Mouse (Mus musculus) bone marrow macrophage, adult 2 months (primary cell): ENCODE data around the gene Set. TPM values are rescaled to one million over a fixed set of nuclear protein-coding genes. Genes with fewer than 3 reads are reported as not detected.

Experiments used
- H3K27ac ChIP-seq: 2 replicates; pipeline ENCODE4 v1.5.1; 2012; ENCODE audit warnings: low read depth, low read length; ENCODE audit not compliant: insufficient read depth
- H3K4me1 ChIP-seq: 2 replicates; pipeline ENCODE4 v1.6.1; 2012; ENCODE audit warnings: low read length; ENCODE audit not compliant: control insufficient read depth, insufficient read depth
- H3K4me3 ChIP-seq: 2 replicates; pipeline ENCODE4 v1.5.1; 2012; ENCODE audit warnings: mild to moderate bottlenecking, low read length, moderate library complexity; ENCODE audit not compliant: insufficient read depth
- CTCF ChIP-seq: IDR thresholded peaks from 2 replicates; pipeline ENCODE4 v1.5.1; 2012; ENCODE audit warnings: low read depth, mild to moderate bottlenecking, low read length, moderate library complexity
- POLR2A ChIP-seq: IDR thresholded peaks from 2 replicates; pipeline ENCODE4 v1.6.1; 2012; ENCODE audit warnings: mild to moderate bottlenecking, low read depth, low read length, borderline replicate concordance
- polyA plus RNA-seq: library from polyadenylated mRNA; stranded (reverse); fragments of >200 nt; gene quantifications from 2 replicates; pipeline ENCODE4 v1.2.4, GENCODE M21; 2012; ENCODE audit not compliant: missing spikeins, insufficient read depth, insufficient read length

The Set gene
- 167 and 173 TPM in 2 replicates for polyA plus RNA-seq

DNA sequence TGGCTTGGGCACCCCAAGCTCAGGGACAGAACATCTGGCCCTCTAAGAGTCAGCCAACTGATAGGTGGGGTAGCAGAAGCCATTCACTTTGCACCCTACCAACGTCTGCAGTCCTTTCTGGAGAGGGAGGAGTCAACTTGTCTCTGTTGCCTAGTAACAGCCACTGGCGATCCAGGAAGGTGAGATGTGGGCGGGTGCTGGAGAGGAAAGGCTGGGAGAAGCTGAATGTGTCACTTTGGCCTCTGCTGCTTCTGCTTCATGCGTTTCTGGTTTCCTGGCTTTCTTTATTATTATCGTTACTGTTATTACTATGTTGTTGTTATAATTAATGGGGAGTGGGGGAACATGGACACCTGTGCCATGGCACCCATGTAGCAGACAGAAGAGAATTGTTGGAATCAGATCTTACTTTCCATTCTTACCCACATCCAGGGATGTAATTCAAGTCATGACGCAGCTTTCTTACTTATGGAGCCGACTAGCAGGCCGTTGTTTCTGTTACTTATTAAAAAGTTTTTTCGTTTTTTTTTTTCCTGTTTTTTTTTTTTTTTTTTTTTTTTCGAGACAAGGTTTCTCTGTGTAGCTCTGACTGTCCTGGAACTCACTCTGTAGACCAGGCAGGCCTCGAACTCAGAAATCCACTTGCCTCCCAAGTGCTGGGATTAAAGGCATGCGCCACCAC lies at the start of gene Set:
Set (plus strand) TSS at position 156 of the 682 bp plus-strand sequence.
- TF ChIP-seq POLR2A (no peak), CTCF (no peak)
- Histone ChIP-seq H3K4me1 (peaks cover 4% of the 10 kb centered on the region), H3K27ac (no peak within 1 kb of the TSS), H3K4me3 (no peak within 1 kb of the TSS)

DNA sequence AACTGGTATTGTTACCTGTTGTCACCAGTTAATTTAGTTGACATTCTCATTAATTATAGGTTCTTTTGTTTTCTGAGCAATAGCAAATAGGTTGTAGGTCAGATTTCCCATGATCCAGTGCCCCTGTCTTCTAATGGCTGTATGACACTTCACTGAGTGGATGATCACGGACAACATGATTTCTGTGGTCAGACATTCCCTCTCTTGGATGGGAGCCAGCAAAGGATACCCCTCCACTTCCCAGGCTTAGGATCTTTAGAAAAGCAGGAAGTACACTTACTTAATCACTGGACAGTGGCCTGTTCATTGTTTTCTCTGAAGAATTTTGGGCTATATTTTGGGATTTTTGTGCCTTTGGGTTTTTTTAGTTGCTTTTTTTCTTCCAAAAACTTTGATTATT lies 48.1 kb upstream of the Set start:
- Histone ChIP-seq H3K4me1 (no peaks in the 10 kb centered on the region), H3K27ac (no peak overlapping the region), H3K4me3 (no peak overlapping the region)
- TF ChIP-seq CTCF (no peak), POLR2A (no peak)

DNA sequence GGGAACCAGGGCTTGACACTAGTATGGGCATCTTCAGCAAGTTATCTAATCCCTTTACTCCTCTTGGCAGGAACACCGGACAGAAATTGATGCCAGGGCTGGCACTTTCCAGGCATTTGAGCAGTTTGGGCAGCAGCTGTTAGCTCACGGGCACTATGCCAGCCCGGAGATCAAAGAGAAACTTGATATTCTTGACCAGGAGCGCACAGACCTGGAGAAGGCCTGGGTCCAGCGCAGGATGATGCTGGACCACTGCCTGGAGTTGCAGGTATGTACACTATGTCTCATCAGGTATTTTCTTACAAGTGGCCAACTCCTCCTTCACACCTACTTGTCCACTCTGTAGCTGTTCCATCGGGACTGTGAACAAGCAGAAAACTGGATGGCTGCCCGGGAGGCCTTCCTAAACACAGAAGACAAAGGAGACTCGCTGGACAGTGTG lies 46.3 kb upstream of the Set start:
- no peak for TF ChIP-seq CTCF
- no peak for TF ChIP-seq POLR2A
- no peak overlapping the region for H3K4me3 ChIP-seq
- no peak overlapping the region for H3K27ac ChIP-seq
- no peaks in the 10 kb centered on the region for H3K4me1 ChIP-seq

DNA sequence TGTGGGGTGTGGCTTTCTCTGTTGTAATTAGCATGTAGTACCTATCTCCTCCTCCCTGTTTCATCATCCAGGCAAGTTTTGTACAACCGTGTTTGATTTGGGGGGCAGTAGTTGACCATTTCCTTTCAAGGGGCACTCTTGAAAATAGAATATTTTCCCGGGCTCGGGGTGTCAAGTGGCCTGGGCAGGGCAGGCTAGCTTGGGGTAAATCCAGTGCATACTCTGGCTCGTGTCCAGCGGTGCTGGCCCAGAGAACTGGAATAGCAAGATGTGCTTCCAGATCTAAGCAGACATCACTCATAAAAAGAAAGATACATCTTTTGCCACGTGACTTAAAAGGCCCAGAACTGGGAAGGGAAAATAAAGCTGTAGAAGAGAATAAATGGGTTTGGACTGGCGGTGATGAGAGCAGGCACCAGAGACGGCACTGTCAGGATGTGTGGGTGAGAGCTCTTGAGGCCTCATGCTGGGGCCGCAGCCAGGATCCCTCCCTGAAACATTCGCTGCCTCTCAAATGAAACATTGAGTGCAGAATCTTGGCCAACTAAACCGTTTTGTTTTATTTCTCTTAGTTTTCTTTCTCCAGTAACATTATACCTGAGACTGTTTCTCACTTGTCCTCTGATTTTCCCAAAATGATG lies 42.7 kb upstream of the Set start:
- H3K27ac ChIP-seq, result no peak overlapping the region
- no peaks in the 10 kb centered on the region for H3K4me1 ChIP-seq
- no peak for TF ChIP-seq CTCF
- no peak for TF ChIP-seq POLR2A

DNA sequence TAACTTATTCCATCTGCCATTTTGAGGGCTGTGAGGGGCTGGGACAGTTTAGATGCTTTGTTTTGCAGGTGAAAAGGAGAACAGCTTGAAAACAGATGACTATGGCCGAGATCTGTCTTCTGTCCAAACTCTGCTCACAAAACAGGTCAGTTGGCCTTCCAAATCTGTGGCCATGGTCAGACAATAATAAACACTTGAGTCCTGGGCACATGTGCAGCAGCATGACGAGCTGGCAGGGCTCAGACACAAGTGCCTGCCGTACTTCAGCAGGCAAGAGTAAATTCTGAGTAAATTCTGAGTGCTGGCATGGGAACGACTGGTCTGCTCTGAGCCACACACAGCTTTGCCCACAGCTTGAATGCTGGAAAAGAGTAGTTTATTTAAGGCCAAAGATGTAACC lies 31.7 kb upstream of the Set start:
- H3K4me1 ChIP-seq, result no peaks in the 10 kb centered on the region
- TF ChIP-seq POLR2A (no peak), CTCF (no peak)
- H3K4me3 ChIP-seq, result no peak overlapping the region
- H3K27ac ChIP-seq, result no peak overlapping the region

More for the DNA sequence above, 42.7 kb upstream of the Set start:
- no peak overlapping the region for H3K4me3 ChIP-seq

DNA sequence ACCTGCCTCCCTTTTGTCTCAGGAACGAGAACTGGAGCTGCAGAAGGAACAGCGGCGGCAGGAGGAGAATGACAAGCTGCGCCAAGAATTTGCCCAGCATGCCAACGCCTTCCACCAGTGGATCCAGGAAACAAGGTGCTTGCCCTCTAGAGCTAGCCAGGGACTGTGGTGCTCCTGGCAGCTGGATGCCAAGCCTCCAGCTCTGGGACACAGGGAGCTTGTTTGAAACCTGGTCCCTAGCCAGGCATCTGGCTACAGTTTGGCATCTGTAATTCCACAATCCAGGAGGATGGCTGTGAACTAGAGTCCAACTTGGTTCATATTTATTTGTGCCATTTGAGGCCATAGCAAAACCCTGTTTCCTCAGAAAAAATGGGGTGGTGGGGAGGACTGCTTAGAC lies 30.2 kb upstream of the Set start:
- Histone ChIP-seq H3K4me3 (no peak overlapping the region), H3K27ac (no peak overlapping the region), H3K4me1 (no peaks in the 10 kb centered on the region)
- no peak for TF ChIP-seq CTCF
- no peak for TF ChIP-seq POLR2A

DNA sequence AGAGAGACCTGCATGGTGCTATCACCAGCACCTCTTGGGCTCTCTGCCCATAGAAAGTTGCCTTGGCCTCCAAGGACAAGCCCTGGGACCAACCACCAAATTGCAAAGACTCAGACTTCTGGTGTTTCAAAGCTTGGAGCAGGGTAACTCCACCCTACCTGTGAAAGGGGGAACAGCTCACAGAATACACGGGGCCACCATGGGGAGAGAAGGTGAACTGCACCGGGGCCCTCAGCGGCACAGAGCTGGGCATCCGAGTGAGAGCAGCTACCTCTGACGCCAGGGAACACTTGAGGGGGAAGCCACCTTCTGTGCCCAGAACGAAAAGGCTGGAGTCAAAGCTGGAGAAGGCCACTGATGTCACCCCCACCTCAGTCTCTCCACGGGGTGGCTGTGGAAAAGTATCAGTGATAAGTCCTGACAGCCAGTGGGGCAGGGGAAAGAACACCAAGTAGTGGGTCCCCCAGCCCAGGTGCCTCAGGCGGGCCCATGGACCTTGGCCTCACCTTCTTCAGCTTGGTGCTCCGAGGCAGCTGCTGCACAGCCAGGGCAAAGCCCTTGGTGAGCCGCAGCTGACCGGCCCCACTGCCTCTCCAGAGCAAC lies 24.8 kb upstream of the Set start:
- no peaks in the 10 kb centered on the region for H3K4me1 ChIP-seq
- no peak overlapping the region for H3K27ac ChIP-seq
- no peak overlapping the region for H3K4me3 ChIP-seq
- TF ChIP-seq POLR2A (no peak), CTCF (no peak)

DNA sequence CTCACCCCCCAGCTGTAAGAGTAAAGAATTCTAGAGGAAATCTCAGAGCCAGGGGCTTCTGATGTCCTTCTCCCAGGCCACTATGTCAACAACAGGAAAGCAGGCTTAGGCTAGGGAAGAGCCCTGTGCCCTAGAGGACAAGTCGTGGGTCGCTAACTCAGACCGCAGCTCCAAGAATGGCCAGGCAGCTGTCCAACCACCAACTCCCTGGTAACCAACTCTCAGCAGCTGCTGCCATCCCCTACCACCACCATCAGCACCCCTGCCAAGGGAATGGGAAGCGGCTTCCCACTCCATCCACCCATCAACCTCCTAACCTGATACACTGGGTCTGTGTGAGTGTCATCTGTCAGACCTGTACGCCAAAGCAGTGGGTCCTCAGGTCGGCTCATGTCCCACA lies 24.2 kb upstream of the Set start:
- Histone ChIP-seq H3K4me1 (no peaks in the 10 kb centered on the region), H3K27ac (no peak overlapping the region), H3K4me3 (no peak overlapping the region)
- no peak for TF ChIP-seq CTCF
- TF ChIP-seq POLR2A, result no peak

DNA sequence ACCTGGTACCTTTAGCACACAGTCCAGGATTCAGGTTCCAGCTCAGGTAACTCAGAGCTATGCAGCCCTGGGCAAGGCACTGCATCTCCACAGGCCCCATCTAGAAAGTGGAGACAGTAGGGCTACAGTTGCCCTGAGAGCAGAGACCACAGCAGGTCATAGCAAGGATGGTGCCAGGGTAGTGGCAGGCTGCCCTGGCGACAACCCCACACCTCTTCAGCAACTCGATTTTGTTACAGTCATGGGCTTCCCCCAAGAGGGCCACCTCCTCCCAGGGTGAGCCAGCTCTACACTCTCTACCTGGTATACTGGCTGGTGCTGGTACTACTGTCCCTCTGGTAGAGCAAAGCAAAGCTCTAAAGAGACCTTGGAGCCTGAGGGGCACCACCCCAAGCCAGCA lies 19.4 kb upstream of the Set start:
- Histone ChIP-seq H3K27ac (no peak overlapping the region), H3K4me3 (no peak overlapping the region), H3K4me1 (peaks cover 3% of the 10 kb centered on the region; the same call in 1 of the 2 replicates)
- TF ChIP-seq POLR2A (no peak), CTCF (no peak)

DNA sequence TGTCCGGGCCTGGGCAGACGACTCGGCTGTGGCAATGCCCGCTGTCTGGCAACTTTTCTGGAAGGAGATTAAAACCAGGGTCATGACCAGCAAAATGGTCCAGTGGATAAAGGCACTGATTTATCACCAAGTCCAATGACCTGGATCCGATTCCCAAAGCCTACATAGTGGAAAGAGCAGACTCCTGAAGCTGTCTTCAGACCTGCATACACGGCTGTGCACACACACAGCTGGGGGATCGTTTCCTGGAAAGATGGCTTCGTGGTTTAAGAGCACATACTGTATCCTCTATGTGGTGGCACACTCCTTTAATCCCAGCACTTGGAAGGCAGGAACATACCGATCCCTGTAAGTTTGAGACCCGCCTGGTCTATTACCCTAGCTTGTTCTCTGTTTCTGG lies 18.8 kb upstream of the Set start:
- no peak overlapping the region for H3K4me3 ChIP-seq
- peaks cover 3% of the 10 kb centered on the region; the same call in 1 of the 2 replicates for H3K4me1 ChIP-seq
- TF ChIP-seq CTCF (no peak), POLR2A (no peak)
- no peak overlapping the region for H3K27ac ChIP-seq
